Mouse (Mus musculus) kidney, adult 2 months (tissue): ENCODE data around the gene Gpr152.

Source experiments
- CTCF ChIP-seq: fragments of 200-500 bp; conservative IDR thresholded peaks from 2 replicates; pipeline ENCODE4 v1.5.1; 2011; ENCODE audit warnings: low read depth, mild to moderate bottlenecking, control low read depth, low read length, moderate library complexity, mixed read lengths; ENCODE audit not compliant: insufficient read depth, insufficient read length
- POLR2A ChIP-seq: fragments of 200-500 bp; IDR thresholded peaks from one replicate; pipeline ENCODE4 v1.6.1; 2011; ENCODE audit warnings: low read depth, low read length, control low read depth

- no peak for TF ChIP-seq CTCF
- no peak for TF ChIP-seq POLR2A
Observed at GRCm38 (mm10) chr19:4146366-4147021, 6.9 kb downstream of the Gpr152 start.
